8 mouse cellular contexts compared by ENCODE assay signal in genomic region chr8:70282603-70283135, GRCm38 (mm10). TPM values are rescaled to one million over a fixed set of nuclear protein-coding genes. Genes with fewer than 3 reads are reported as not detected.
DNase-seq lines count a peak whose midpoint lies in the region; ATAC-seq lines count a peak whose summit lies in the region.

TSS of gene Homer3 (plus strand) at chr8:70282827.

- peak within 1 kb of the TSS; percentile 87 for H3K4me2 ChIP-seq in intestine, embryonic 15.5 days (replicated peaks)

- H3K36me3 ChIP-seq in intestine, embryonic 15.5 days: peaks cover 22% of the 10 kb centered on the region
- peaks cover 34% of the 10 kb centered on the region for H3K36me3 ChIP-seq in midbrain, embryonic 10.5 days

- under 1% methylated on average over 36 of the region's 36 CpGs for WGBS in intestine, embryonic 15.5 days
- under 1% methylated on average over 36 of the region's 36 CpGs for WGBS in midbrain, embryonic 10.5 days

- no peaks in the 10 kb centered on the region for H3K27me3 ChIP-seq in intestine, embryonic 15.5 days (replicated peaks)
- no peaks in the 10 kb centered on the region for H3K27me3 ChIP-seq in midbrain, embryonic 10.5 days (ENCODE audit: low read depth, poor library complexity, severe bottlenecking)

- H3K9me3 ChIP-seq in intestine, embryonic 15.5 days: no peaks in the 10 kb centered on the region
- peaks cover 14% of the 10 kb centered on the region for H3K9me3 ChIP-seq in midbrain, embryonic 10.5 days (replicated peaks)

- DNase-seq in adrenal gland, adult (ENCODE audit: inconsistent age in 2 of 2, low spot score in 1 of 2): peak; percentile 93 to 97
- peak; percentile 94 for DNase-seq in embryo, embryonic 11 days
- peak; percentile 85 to 92 for DNase-seq in gastrocnemius, postnatal 36 days
- peak; percentile 67 to 71 for DNase-seq in left cerebral cortex, postnatal 25 days (ENCODE audit: low spot score in 2 of 2)
- DNase-seq in midbrain, embryonic 10.5 days (ENCODE audit: low spot score): peak; percentile 96
- peak; percentile 82 for DNase-seq in right cerebral cortex, postnatal 4 days

- peak within 1 kb of the TSS; percentile 94 for H3K9ac ChIP-seq in intestine, embryonic 15.5 days

- H3K4me3 ChIP-seq in intestine, embryonic 15.5 days (replicated peaks): peak within 1 kb of the TSS; percentile 82
- peak within 1 kb of the TSS; percentile 89 for H3K4me3 ChIP-seq in midbrain, embryonic 10.5 days

- 0 out of 2 replicates have a peak, but pooled peaks cover 7% of the 10 kb centered on the region for H3K4me1 ChIP-seq in intestine, embryonic 15.5 days (replicated peaks)
- H3K4me1 ChIP-seq in midbrain, embryonic 10.5 days: peaks cover 50% of the 10 kb centered on the region

- peak within 1 kb of the TSS; percentile 67 for H3K27ac ChIP-seq in intestine, embryonic 15.5 days
- peak within 1 kb of the TSS; percentile 97 for H3K27ac ChIP-seq in midbrain, embryonic 10.5 days (replicated peaks)

- ATAC-seq in intestine, embryonic 15.5 days: peak; percentile 94
- ATAC-seq in erythroid progenitor cell, adult 5-6 weeks (replicated peaks; ENCODE audit: low FRiP score, poor library complexity, severe bottlenecking): no peak

- intact Hi-C loops in gastrocnemius, postnatal 36 days (cut with DNase I): no loop called here
- intact Hi-C loops in left cerebral cortex, postnatal 25 days (cut with DNase I): loop anchor here (1.0 kb wide), 1 partner anchor 48 kb away; the partner anchor contains the start of genes Armc6 and Sugp2

RNA-seq across cellular contexts. Expression of gene Homer3, which starts in this region (rescaled TPM):
- 1 to 10 TPM; 3.0 to 4.7 TPM for total RNA-seq in gastrocnemius, postnatal 36 days (2021)
- 27.7 and 31.5 TPM in 2 replicates for polyA plus RNA-seq in intestine, embryonic 15.5 days (2015; fragmentation: Nextera tagmentation; extraction: Ambion mirVana)
- 1 to 10 TPM; 6.5 to 9.2 TPM for total RNA-seq in left cerebral cortex, postnatal 25 days (2021)
- 102 and 111 TPM in 2 replicates for polyA plus RNA-seq in midbrain, embryonic 10.5 days (2016; fragmentation: Nextera tagmentation; extraction: Ambion mirVana)
- total RNA-seq in erythroid progenitor cell, adult 5-6 weeks (2015; ENCODE audit: low replicate concordance): 1.3 TPM in 1 of 2 replicates, not detected in the other
- not detected in 2 replicates for total RNA-seq in erythroid progenitor cell, adult 5-6 weeks (2017; ENCODE audit: low replicate concordance)
